Mouse (Mus musculus) macrophage (primary cell): ENCODE measurements around the gene Adprm. TPM values are rescaled to one million over a fixed set of nuclear protein-coding genes. Genes with fewer than 3 reads are reported as not detected.

Source experiments
- H3K27ac ChIP-seq: fragments of 350-480 bp; formaldehyde crosslinking; 2 replicates; pipeline ENCODE4 v1.9.0; 2021
- H3K36me3 ChIP-seq: fragments of 350-480 bp; formaldehyde crosslinking; 2 replicates; pipeline ENCODE4 v1.9.0; 2021; ENCODE audit errors: inconsistent target
- H3K4me3 ChIP-seq: fragments of 350-480 bp; formaldehyde crosslinking; 2 replicates; pipeline ENCODE4 v1.9.0; 2021; ENCODE audit errors: inconsistent target
- H3K79me2 ChIP-seq: fragments of 350-480 bp; formaldehyde crosslinking; 2 replicates; pipeline ENCODE4 v1.9.0; 2021; ENCODE audit errors: inconsistent target
- WGBS: methylation state at CpG from one replicate; pipeline ENCODE4 v1.1.7; 2026; ENCODE audit warnings: inconsistent platforms; ENCODE audit not compliant: missing documents; 5-methylcytosine and 5-hydroxymethylcytosine counted together
- polyA plus RNA-seq: library from polyadenylated mRNA; stranded (reverse); fragments of 250-400 nt; gene quantifications from 3 replicates; pipeline ENCODE4 v1.2.4, GENCODE M21; 2018; ENCODE audit warnings: inconsistent platforms

Gene Adprm
- polyA plus RNA-seq, 1 experiment from 2014 or later = 15.4 TPM

DNA sequence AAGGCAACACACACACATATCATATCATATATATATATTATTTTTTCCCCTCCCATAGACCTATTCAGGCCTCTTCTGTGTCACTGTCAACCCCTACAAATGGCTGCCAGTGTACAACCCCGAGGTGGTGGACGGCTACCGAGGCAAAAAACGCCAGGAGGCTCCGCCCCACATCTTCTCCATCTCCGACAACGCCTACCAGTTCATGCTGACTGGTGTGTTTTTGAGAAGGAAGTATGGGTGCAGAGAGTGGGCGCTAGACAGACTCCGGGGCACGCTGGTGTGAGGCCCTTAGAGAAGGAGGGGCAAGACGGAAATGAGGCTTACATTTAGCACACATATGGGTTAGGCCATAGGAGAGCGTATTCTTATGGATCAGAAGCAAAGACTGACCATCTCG, 30.4 kb upstream of the Adprm start:
- Histone ChIP-seq H3K79me2 (no peaks in the 10 kb centered on the region), H3K36me3 (no peaks in the 10 kb centered on the region), H3K4me3 (no peak overlapping the region), H3K27ac (no peak overlapping the region)
- WGBS = 69% methylated on average over 13 of the region's 13 CpGs

DNA sequence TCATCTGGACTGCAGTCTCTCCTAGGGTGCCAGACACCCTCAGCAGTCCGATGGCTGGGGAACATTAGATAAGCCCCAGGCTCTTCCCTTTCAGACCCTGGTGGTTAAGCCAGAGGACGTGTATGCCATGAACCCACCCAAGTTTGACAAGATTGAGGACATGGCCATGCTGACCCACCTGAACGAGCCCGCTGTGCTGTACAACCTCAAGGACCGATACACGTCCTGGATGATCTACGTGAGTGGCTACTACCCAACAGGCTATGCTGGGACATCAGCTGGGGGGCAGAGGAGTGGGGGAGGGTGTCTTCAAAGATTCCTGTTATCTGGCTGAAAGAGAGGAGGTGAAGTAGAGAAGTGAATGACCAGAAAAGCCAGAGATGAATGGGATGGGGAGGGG, 29.8 kb upstream of the Adprm start:
- WGBS = 78% methylated on average over 7 of the region's 7 CpGs
- H3K36me3 ChIP-seq = no peaks in the 10 kb centered on the region
- H3K27ac ChIP-seq = no peak overlapping the region
- no peaks in the 10 kb centered on the region for H3K79me2 ChIP-seq
- H3K4me3 ChIP-seq = no peak overlapping the region

DNA sequence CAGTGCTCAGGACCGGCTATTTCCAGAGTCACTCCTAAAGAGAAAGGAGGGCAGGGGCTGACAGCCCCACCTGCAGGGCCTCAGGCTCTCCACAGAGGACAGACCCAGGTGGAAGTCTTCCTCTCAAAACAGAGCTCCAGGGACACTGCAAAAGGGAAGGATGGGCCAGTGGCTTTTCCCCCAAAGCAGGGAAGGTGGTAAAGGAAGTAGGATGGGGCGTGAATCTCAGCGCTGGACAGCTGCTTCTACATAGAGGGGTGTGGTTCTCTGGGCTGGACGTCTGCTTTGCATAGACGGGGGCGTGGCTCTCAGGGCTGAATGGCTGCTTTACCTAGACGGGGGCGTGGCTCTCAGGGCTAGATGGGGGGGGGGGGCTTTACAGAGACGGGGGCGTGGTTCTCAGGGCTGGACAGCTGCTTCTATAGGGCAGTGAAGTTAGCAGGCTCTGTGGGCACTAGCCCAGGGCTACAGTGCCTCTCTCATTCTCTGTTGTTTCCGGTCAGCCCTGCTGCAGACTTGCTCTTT, 28.8 kb upstream of the Adprm start:
- H3K27ac ChIP-seq = no peak overlapping the region
- 10% methylated on average over 9 of the region's 11 CpGs for WGBS
- no peaks in the 10 kb centered on the region for H3K79me2 ChIP-seq
- H3K4me3 ChIP-seq = no peak overlapping the region
- H3K36me3 ChIP-seq = no peaks in the 10 kb centered on the region

DNA sequence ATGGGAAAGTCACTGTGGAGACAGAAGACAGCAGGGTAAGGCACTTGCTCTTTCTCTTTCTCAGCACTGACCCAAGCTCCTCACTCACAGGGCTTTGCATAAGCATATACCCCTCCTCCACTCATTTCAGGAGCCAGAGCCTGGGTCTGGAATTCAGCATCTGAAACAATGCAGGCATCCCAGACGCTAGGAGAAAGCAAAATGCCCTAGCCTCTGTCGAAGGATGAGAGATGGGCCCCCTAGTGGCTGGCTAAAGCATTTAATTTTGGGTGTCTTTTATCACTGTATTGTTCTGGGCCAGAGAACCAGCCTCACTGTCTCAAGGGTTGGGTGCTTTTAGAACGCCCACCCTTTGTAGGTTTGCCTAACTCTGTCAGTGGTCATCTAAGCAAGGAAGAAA, 27.8 kb upstream of the Adprm start:
- no peak overlapping the region for H3K4me3 ChIP-seq
- no peaks in the 10 kb centered on the region for H3K36me3 ChIP-seq
- H3K27ac ChIP-seq = no peak overlapping the region
- no peaks in the 10 kb centered on the region for H3K79me2 ChIP-seq
- 7% methylated on average over 3 of the region's 3 CpGs for WGBS

DNA sequence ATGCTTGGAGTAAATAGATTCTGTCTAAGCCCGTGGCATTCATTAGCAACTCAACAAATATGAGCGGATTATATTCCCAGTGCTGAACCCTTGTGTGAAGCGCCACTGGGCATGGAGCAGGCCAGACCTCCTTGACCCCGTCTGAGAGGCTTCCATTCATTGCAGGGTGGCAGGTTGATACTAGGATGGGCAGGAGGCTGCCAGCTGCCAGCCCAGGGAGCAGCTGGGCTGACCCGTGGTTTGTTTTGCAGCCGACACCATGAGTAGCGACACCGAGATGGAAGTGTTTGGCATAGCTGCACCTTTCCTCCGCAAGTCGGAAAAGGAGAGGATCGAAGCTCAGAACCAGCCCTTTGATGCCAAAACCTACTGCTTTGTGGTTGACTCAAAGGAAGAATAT, 27.3 kb upstream of the Adprm start:
- 80% methylated on average over 11 of the region's 11 CpGs for WGBS
- H3K36me3 ChIP-seq = no peaks in the 10 kb centered on the region
- H3K4me3 ChIP-seq = no peak overlapping the region
- H3K79me2 ChIP-seq = no peaks in the 10 kb centered on the region
- H3K27ac ChIP-seq = no peak overlapping the region

DNA sequence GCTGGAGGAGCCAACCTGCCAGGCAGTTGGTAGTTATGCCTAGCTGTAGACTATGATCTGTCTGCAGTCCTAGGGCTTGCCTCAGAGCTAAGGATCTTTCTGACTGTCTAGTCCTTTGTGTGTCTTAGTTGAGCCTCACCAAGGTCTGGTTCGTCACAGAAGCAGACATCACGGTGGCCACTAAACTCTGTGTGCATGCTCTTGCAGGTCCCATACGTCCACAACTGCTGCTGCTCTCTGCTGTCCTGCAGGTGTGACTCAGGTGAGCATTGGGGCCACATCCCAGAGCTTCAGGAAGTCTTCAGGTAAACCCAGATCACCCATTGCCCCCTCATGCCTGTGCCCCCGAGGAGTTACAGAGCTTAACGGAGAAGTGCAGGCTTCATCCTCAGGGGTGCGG, 26.5 kb upstream of the Adprm start:
- 78% methylated on average over 6 of the region's 6 CpGs for WGBS
- no peaks in the 10 kb centered on the region for H3K36me3 ChIP-seq

DNA sequence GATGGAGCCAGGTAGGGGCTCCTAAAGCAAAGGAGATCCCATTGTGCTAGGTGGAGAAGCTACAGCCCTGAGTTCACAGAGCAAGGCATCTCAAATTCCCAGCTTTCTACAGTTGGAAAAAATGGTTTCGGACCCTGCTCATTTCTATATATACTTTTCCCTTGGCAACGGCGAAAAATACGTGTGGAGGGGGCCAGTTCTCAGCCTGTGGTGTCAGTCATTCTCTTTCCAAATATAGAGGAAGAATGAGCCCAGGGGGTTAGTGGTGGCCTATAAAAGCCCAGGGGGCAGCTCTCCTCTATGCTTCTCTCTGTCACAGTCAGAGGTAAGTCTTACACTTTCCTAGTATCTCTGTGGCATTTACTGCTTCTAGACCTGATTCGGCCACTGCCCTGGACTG, 25.6 kb upstream of the Adprm start, which contains the start of gene Myh3:
Gene Myh3 (plus strand): TSS at position 301 of the 400 bp plus-strand sequence.
- 85% methylated on average over 5 of the region's 5 CpGs for WGBS
- H3K27ac ChIP-seq = no peak within 1 kb of the TSS
- no peaks in the 10 kb centered on the region for H3K36me3 ChIP-seq
- H3K79me2 ChIP-seq = no peaks in the 10 kb centered on the region
- H3K4me3 ChIP-seq = no peak within 1 kb of the TSS

More for the DNA sequence above, 26.5 kb upstream of the Adprm start:
- H3K79me2 ChIP-seq = no peaks in the 10 kb centered on the region
- H3K4me3 ChIP-seq = no peak overlapping the region
- H3K27ac ChIP-seq = no peak overlapping the region

DNA sequence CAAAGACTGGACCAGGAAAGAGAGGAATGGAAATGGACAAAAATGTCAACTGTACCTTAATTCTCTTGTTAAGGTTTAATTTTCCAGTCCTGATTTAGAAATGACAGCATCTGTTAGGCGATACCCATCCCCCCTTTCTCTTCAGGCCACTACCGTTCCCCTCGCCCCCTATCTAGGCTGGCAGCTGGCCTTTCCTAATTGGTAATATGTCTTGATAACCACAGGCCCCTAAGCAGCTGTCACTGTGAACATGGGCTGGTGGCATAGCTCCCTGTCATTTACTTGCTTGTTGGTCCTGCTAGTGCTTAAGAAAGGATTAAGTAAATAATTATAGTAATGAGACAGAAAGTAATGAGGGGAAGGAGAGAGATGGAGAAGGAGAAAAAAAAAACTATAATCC, 25.0 kb upstream of the Adprm start:
- Histone ChIP-seq H3K79me2 (no peaks in the 10 kb centered on the region), H3K27ac (no peak overlapping the region), H3K4me3 (no peak overlapping the region), H3K36me3 (no peaks in the 10 kb centered on the region)
- 64% methylated on average over 3 of the region's 3 CpGs for WGBS

DNA sequence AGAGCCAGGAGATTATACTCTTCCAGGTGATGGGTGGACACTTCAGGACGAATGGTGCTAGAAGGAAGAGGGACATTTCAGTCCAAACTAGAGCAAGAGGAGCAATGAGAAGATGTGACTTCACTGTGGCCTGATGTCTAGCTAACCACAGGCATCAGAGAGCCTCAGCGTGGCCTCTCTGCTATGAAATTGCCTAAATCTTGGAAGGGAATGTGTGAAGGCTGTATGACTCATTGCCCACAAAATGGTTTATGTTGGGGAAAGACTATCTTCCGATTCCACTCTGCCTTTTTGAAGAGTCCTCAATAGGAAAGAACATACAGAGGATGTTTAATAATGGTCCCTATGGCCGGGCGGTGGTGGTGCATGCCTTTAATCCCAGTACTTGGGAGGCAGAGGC, 24.4 kb upstream of the Adprm start:
- WGBS = 70% methylated on average over 5 of the region's 5 CpGs
- Histone ChIP-seq H3K4me3 (no peak overlapping the region), H3K27ac (no peak overlapping the region), H3K79me2 (no peaks in the 10 kb centered on the region), H3K36me3 (no peaks in the 10 kb centered on the region)

DNA sequence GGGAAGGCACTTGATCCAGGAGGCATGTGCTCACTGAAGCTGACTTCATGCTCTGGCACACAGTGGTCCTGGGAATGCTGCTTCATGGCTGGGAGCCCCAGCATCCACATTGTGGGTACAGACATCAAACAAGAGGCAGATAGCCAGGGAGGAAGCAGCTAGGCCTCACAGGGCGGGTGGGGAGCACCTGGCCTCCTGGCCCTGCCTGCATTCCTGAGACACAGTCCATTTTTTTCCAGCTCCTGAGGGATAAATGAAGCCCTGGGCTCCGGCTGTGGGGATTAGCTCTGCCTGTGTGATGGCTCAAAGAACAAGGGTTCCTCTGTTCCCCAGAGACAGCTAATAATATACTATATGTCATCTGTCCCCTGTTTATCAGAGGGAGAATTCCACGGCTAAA, 22.6 kb upstream of the Adprm start:
- H3K4me3 ChIP-seq = no peak overlapping the region
- WGBS = 68% methylated on average over 3 of the region's 3 CpGs
- H3K79me2 ChIP-seq = no peaks in the 10 kb centered on the region
- H3K36me3 ChIP-seq = no peaks in the 10 kb centered on the region
- H3K27ac ChIP-seq = no peak overlapping the region

DNA sequence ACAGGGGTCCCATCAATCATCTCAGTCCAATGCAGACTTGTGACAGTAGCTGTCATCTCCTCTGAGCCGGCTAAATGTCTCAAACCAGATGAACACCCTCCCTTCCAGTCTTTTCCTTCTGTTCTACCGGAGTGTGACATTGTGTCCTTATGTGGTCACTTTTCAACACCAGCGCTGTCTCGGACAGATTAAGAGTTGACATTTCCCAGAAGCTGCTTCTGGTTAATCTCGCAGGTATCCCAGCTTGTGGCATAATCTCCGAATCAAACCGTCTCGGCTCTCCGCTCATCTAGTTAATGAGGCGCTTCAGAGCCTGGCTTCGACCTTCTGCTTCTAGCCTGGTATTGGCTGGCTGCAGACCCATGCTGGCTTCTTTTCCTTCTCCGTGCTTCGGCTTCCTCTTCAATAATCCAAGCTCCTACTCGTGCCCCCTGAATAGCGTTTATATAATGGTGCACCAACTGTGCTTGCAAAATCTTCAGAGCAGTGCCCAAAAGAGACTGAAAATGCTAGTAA, 20.3 kb upstream of the Adprm start:
- no peak overlapping the region for H3K27ac ChIP-seq
- whole genome bisulfite sequencing = 73% methylated on average over 14 of the region's 15 CpGs
- H3K4me3 ChIP-seq = no peak overlapping the region
- no peaks in the 10 kb centered on the region for H3K36me3 ChIP-seq
- no peaks in the 10 kb centered on the region for H3K79me2 ChIP-seq

DNA sequence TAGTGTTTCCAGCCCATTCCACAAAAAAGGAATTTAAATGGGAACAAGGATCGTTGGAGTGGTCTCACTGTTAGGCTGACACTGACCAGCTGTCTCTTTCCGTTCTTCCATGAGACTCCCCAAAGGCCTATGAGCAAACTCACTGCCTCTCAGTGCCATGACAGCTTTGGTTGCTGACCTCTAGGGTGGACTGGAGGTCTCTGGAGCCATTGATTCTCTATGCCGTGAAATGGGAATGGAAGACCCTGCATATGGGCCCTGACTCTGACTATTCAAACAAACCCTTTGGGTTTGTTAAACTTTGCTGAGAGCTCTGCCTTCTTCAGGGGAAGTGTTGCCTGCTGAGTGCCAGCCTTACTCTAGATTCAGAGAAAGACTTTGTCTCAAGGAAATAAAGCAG, 15.3 kb upstream of the Adprm start:
- no peak overlapping the region for H3K27ac ChIP-seq
- no peak overlapping the region for H3K4me3 ChIP-seq
- 97% methylated on average over 3 of the region's 3 CpGs for WGBS
- H3K36me3 ChIP-seq = peaks cover 24% of the 10 kb centered on the region
- no peaks in the 10 kb centered on the region for H3K79me2 ChIP-seq

DNA sequence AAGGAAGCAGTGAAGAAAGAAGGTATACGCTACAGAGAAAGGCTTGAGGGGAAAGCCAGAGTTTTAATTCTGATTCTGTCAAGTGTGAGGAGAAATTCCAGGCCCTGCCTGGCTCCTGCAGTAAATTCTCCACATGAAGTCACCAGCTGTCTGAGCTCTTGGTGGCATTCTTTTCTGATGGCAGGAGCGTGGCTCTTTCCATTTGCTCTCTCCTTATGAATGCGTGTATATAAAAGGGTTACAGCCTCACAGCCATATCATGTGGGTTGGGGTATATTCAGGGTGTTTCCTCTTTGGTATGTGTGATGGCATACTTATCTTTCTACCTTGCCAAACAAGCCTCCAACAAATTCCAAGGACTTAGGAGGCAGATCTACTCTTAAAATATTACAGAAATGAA, 10.3 kb upstream of the Adprm start:
- Histone ChIP-seq H3K36me3 (peaks cover 56% of the 10 kb centered on the region), H3K79me2 (no peaks in the 10 kb centered on the region), H3K27ac (no peak overlapping the region), H3K4me3 (no peak overlapping the region)
- 100% methylated on average over 2 of the region's 3 CpGs for WGBS

DNA sequence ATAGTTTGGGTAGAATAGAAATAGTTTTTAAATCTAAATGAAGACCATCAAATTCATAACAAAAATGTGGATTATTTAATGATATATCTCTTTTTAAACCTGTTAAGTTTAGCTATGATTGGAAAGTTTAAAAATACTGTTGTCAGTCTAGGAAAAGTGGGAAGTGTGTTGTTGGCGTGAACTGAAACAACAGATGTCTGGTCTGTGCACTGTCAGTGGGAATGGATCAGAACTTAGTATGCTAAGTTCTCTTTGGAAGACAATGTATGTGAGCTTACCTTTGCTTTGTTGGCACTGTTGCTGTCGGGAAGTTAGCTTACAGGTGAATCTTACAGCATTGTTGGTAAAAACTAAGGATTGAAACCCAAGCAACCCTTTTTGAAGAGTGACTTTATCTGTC, 8.9 kb upstream of the Adprm start:
- H3K4me3 ChIP-seq = no peak overlapping the region
- peaks cover 70% of the 10 kb centered on the region for H3K36me3 ChIP-seq
- H3K27ac ChIP-seq = no peak overlapping the region
- no peaks in the 10 kb centered on the region for H3K79me2 ChIP-seq
- 96% methylated on average over 2 of the region's 2 CpGs for WGBS

DNA sequence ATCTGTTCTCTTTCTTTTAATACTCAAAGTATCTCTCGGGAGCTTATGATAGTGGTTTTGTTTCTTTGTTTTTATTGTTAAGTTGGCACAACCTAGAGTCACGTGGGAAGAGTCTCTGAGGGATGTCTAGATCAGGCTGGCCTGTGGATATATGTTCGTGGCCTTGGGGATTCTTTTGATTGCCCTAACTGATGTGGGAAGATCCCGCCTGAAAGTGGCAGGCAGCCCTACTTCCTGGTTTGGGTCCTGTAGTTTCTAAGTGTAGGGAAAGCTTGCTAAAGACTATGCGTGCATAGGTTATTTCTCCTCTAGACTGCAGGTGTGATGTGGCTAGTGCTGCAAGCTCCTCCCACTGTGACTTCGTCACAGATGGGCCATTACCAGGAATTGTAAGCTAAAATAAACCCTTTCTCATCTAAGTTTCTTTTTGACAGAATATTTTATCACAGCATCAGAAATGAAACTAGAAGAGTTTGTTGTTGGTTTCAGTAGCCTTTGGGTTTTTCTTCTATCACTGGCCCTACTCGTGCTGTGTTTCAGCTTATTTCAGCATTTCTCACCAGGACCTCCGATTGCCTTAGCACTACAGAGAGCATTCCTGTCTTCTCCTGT, 2.5 kb upstream of the Adprm start:
- WGBS = 93% methylated on average over 8 of the region's 8 CpGs
- Histone ChIP-seq H3K27ac (no peak overlapping the region), H3K36me3 (peaks cover 42% of the 10 kb centered on the region), H3K4me3 (no peak overlapping the region), H3K79me2 (peaks cover 51% of the 10 kb centered on the region)
